Mouse (Mus musculus) layer of hippocampus, postnatal 14 days (tissue): ENCODE data around the gene Shisa8. TPM values are rescaled to one million over a fixed set of nuclear protein-coding genes. Genes with fewer than 3 reads are reported as not detected.

Source experiments
- DNase-seq, 2 experiments: peaks; one replicate each; pipeline ENCODE4 v3.0.0; 2021 to 2022; ENCODE audit warnings: low spot score in 2 of 2, mixed read lengths in 1 of 2
- microRNA-seq, 2 experiments: library from miRNA; unstranded; fragments of <30 nt; microRNA quantifications; one replicate each; pipeline ENCODE4 v1.2.0; 2021
- total RNA-seq, 2 experiments: library from RNA; stranded (reverse); gene quantifications; 2 replicates each; pipeline ENCODE4 v1.2.3; 2021

Gene Shisa8
- total RNA-seq, 2 experiments from 2014 or later, result 2.5 to 3.1 TPM

DNA sequence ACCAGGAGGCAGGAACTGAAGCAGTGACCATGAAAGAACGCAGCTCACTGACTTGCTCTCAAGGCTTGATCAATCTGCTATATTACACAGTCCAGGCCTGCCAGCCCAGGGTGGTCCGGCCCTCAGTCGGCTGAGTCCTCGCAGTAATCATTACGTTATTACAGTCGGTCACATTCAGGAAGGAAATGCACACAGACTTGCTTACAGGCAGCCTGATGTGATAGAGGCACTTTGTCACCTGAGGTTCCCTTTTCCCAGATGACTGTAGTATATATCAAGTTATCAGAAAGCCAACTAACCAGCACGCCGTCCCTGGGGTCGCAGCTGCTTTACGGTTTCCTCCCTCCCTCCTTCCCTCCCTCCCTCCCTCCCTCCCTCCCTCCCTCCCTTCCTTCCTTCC lies 55.7 kb downstream of the Shisa8 start:
- no peak for DNase-seq

DNA sequence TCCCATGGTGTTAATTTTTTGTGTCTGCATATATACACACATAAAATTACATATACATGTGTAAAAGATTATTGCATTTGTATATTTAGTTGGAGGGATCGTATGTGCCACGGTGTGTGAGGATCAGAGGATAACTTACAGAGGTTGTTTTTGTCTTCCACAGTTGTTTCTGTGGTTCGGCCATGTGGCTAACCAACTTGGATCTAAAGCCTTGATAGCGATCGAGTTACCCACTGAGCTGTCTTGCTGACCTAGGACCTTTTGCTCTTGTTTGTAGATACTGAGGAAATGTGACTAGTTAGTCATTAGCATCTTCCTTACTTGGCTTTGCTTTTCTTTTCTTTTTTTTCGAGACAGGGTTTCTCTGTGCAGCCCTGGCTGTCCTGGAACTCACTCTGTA lies 56.3 kb downstream of the Shisa8 start:
- no peak for DNase-seq

Small RNA genes within 50 kb of the gene (microRNA-seq; reads per million reads assigned to microRNA genes)
- 28.9 to 34.6 reads per million in 2 experiments for gene Mir33

Other genes starting within 250 kb of the Shisa8 start
- gene 1700029P11Rik, start 232.3 kb downstream of the Shisa8 start, total RNA-seq, result not detected
- gene Xrcc6, start 225.0 kb downstream of the Shisa8 start, total RNA-seq, result 10 to 100 TPM; 29.1 to 30.2 TPM
- gene Desi1, start 179.0 kb downstream of the Shisa8 start, total RNA-seq, result 100 to 1,000 TPM; 115 to 119 TPM
- gene Snu13, start 165.2 kb downstream of the Shisa8 start, total RNA-seq, result 10 to 100 TPM; 93.0 to 98.4 TPM
- not detected for gene 4930407I10Rik, start 153.7 kb downstream of the Shisa8 start, total RNA-seq
- gene Mei1, start 142.8 kb downstream of the Shisa8 start, total RNA-seq, result under 1 TPM; 0.18 to 0.31 TPM
- 10 to 100 TPM; 12.7 to 16.2 TPM for gene Ccdc134, start 84.9 kb downstream of the Shisa8 start, total RNA-seq
- gene Srebf2, start 65.6 kb downstream of the Shisa8 start, total RNA-seq, result 100 to 1,000 TPM; 187 to 189 TPM
- gene Tnfrsf13c, start 11.6 kb upstream of the Shisa8 start, total RNA-seq, result under 1 TPM; 0.36 to 0.41 TPM
- 1 to 10 TPM; 5.1 to 5.3 TPM for gene Cenpm, start 31.9 kb upstream of the Shisa8 start, total RNA-seq
- 10 to 100 TPM; 89.4 to 94.8 TPM for gene 1500009C09Rik, start 39.6 kb upstream of the Shisa8 start, total RNA-seq
- 100 to 1,000 TPM; 583 to 613 TPM for gene Sept3, start 62.1 kb upstream of the Shisa8 start, total RNA-seq
- not detected for gene Wbp2nl, start 86.1 kb upstream of the Shisa8 start, total RNA-seq
- 10 to 100 TPM; 38.2 to 39.3 TPM for gene Naga, start 126.1 kb upstream of the Shisa8 start, total RNA-seq
- under 1 TPM; 0.39 to 0.45 TPM for gene Pheta2, start 126.1 kb upstream of the Shisa8 start, total RNA-seq
- 100 to 1,000 TPM; 147 to 152 TPM for gene Smdt1, start 126.1 kb upstream of the Shisa8 start, total RNA-seq
- 100 to 1,000 TPM; 203 to 221 TPM for gene Ndufa6, start 141.5 kb upstream of the Shisa8 start, total RNA-seq
- gene Cyp2d22, start 167.4 kb upstream of the Shisa8 start, total RNA-seq, result 10 to 100 TPM; 33.5 to 33.9 TPM
- not detected for gene Cyp2d11, start 181.2 kb upstream of the Shisa8 start, total RNA-seq
- gene Cyp2d10, start 194.4 kb upstream of the Shisa8 start, total RNA-seq, result not detected
- not detected for gene Cyp2d9, start 220.6 kb upstream of the Shisa8 start, total RNA-seq